Mouse (Mus musculus): ENCODE measurements around the gene Rnf223.

DNA sequence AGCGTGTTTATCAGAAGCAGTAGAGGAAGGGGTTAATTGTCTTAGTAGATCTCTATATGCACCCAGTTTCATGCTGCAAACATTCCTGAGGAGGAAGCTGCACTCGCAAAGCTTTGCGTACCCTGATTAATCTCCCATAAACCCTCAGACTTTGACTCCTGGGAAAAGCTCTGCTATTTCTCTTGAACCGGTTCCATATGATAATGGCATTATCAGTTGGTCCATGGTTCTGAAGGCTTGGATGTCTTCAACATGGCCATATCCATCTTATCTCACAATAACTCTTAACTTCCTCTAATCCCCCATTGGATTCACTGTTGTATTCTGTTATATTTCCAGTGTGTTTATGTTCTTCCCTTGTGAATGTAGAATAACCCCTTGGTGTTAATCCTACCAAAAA is 27.0 kb upstream of the Rnf223 start:
- TF ChIP-seq IRF4 (IDR thresholded peaks at IDR 0.05; ENCODE audit: low read depth, low read length) = no peak
- TF ChIP-seq USF2 (conservative IDR thresholded peaks at IDR 0.05; ENCODE audit: low read depth, low read length) = no peak
- no peak for TF ChIP-seq CTCF (conservative IDR thresholded peaks at IDR 0.05 in 1 of 2, IDR thresholded peaks at IDR 0.05 in 1 of 2; ENCODE audit: low read depth in 2 of 2, low read length in 2 of 2)
